Mouse (Mus musculus) neural tube, embryonic 13.5 days (tissue): Measurements from ENCODE around the gene Pbld2. TPM values are rescaled to one million over a fixed set of nuclear protein-coding genes. Genes with fewer than 3 reads are reported as not detected.

Experiments used
- polyA plus RNA-seq: library from polyadenylated mRNA; unstranded; fragments of >200 nt; fragmentation: Nextera tagmentation; extraction: Ambion mirVana; gene quantifications from 2 replicates; pipeline ENCODE4 v1.2.1, GENCODE M21; 2015

The Pbld2 gene
- polyA plus RNA-seq, 1 experiment from 2014 or later, result 0.84 TPM

Other genes with a start within 250 kb of the Pbld2 start
- gene Ccar1, start 232.0 kb upstream of the Pbld2 start, polyA plus RNA-seq, result 102 and 116 TPM in 2 replicates
- 30.4 and 39.0 TPM in 2 replicates for gene Tet1, start 115.3 kb upstream of the Pbld2 start, polyA plus RNA-seq
- gene Slc25a16, start 103.7 kb upstream of the Pbld2 start, polyA plus RNA-seq, result 15.4 and 15.7 TPM in 2 replicates
- gene Dna2, start 77.3 kb upstream of the Pbld2 start, polyA plus RNA-seq, result 5.8 and 6.4 TPM in 2 replicates
- gene Rufy2, start 44.1 kb upstream of the Pbld2 start, polyA plus RNA-seq, result 55.8 and 57.3 TPM in 2 replicates
- 165 and 189 TPM in 2 replicates for gene Hnrnph3, start 98 bp upstream of the Pbld2 start, polyA plus RNA-seq
- gene Pbld1, start 35.8 kb downstream of the Pbld2 start, polyA plus RNA-seq, result 0.56 and 0.99 TPM in 2 replicates
- gene Atoh7, start 75.3 kb downstream of the Pbld2 start, polyA plus RNA-seq, result 0.36 and 0.89 TPM in 2 replicates
- 0.40 and 0.68 TPM in 2 replicates for gene Mypn, start 179.6 kb downstream of the Pbld2 start, polyA plus RNA-seq
- 25.4 and 29.7 TPM in 2 replicates for gene Herc4, start 219.5 kb downstream of the Pbld2 start, polyA plus RNA-seq